Mouse (Mus musculus) lung, postnatal 0 days (tissue): Measurements from ENCODE around the gene Sbk1.

Source experiments
- CTCF ChIP-seq: IDR thresholded peaks from 2 replicates; pipeline ENCODE4 v1.5.1; 2016; ENCODE audit warnings: antibody characterized with exemption, mild to moderate bottlenecking
- EP300 ChIP-seq: IDR thresholded peaks from 2 replicates; pipeline ENCODE4 v1.6.1; 2016; ENCODE audit warnings: antibody characterized with exemption, mild to moderate bottlenecking, control low read depth

DNA sequence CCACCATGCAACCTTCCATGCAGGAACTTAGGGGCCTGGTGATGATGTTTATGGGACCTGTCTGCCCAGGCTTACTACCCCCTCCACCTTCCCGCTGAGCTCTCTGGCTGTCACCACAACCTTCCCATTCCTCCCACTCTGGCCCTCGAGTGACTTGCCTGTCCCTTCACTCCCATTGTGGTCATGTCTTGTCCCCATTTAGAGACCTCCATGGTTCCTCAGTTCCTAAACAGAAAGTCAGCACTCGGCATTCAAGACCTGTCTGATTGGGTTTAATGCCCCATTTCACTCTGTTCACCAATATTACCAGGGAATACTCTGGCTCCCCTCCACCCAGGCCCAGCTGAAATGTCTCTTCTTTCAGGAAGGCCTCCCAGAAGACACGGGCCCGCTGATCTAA, 23.3 kb upstream of the Sbk1 start:
- TF ChIP-seq CTCF (no peak), EP300 (no peak)
